ENCODE assay signal across 8 mouse cellular contexts in the genomic region with DNA sequence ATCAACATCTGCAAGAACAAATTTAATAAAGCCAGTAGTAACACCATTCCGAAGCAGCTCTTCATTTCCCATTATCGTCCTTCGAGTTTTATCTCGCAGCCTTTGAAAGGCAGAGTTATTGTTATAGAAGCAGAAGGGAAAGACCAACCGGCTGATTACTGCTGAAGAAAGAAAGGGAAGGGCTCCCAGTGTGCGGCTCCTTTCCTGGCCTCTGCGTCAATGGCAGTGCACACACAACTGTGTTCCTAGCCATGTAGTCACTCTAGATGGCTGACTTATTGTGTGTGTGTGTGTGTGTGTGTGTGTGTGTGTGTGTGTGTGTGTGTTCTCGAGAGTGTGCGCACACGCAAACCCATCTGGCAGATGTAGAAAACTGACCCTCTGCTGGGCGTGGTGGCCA. TPM values are rescaled to one million over a fixed set of nuclear protein-coding genes. Genes with fewer than 3 reads are reported as not detected.
DNase-seq lines count a peak whose midpoint lies in the region; ATAC-seq and TF ChIP-seq lines count a peak whose summit lies in the region.

No protein-coding gene starts in this region.

- no peak for TF ChIP-seq CTCF in gastrocnemius, adult 2 months (IDR thresholded peaks at IDR 0.05)

- H3K4me2 ChIP-seq in liver, embryonic 11.5 days, result peak overlapping the region; percentile 53
- peak overlapping the region; percentile 62 for H3K4me2 ChIP-seq in stomach, embryonic 16.5 days (ENCODE audit: low read depth, low read length)

- H3K4me3 ChIP-seq in gastrocnemius, adult 2 months, result peak overlapping the region; percentile 62
- H3K4me3 ChIP-seq in megakaryocyte, embryonic 14.5 days (replicated peaks), result peak overlapping the region; percentile 84
- peak overlapping the region; percentile 10; the same call in 1 of the 2 replicates for H3K4me3 ChIP-seq in liver, embryonic 11.5 days (ENCODE audit: low read depth, low read length)
- peak overlapping the region; percentile 36 for H3K4me3 ChIP-seq in stomach, embryonic 16.5 days (replicated peaks; ENCODE audit: low read length)

- H3K27ac ChIP-seq in gastrocnemius, adult 2 months, result peak overlapping the region; percentile 88
- peak overlapping the region; percentile 30; the same call in 1 of the 2 replicates for H3K27ac ChIP-seq in liver, embryonic 11.5 days (ENCODE audit: low read depth, low read length)
- H3K27ac ChIP-seq in stomach, embryonic 16.5 days (ENCODE audit: low read length), result peak overlapping the region; percentile 90

- peaks cover 23% of the 10 kb centered on the region for H3K4me1 ChIP-seq in megakaryocyte, embryonic 14.5 days
- H3K4me1 ChIP-seq in liver, embryonic 11.5 days (replicated peaks; ENCODE audit: control insufficient read depth, insufficient read depth, low read length), result peaks cover 10% of the 10 kb centered on the region
- H3K4me1 ChIP-seq in stomach, embryonic 16.5 days (ENCODE audit: control insufficient read depth, insufficient read depth, low read length), result peaks cover 33% of the 10 kb centered on the region

- no peaks in the 10 kb centered on the region for H3K9me3 ChIP-seq in megakaryocyte, embryonic 14.5 days
- H3K9me3 ChIP-seq in liver, embryonic 11.5 days (ENCODE audit: control insufficient read depth, low read length), result no peaks in the 10 kb centered on the region
- no peaks in the 10 kb centered on the region for H3K9me3 ChIP-seq in stomach, embryonic 16.5 days (replicated peaks; ENCODE audit: control insufficient read depth, low read length)

- ATAC-seq in megakaryocyte, adult 5-6 weeks (ENCODE audit: poor library complexity, severe bottlenecking), result no peak
- ATAC-seq in liver, embryonic 11.5 days (replicated peaks; ENCODE audit: low FRiP score), result no peak
- ATAC-seq in stomach, embryonic 16.5 days (ENCODE audit: insufficient read depth, low FRiP score), result 0 out of 2 replicates have a peak, but pooled peaks have one; percentile 8

- 41% methylated on average over 11 of the region's 11 CpGs for WGBS in liver, embryonic 11.5 days
- 34% methylated on average over 11 of the region's 11 CpGs for WGBS in stomach, embryonic 16.5 days

- intact Hi-C loops in gastrocnemius, adult 2 months (cut with DNase I), result loop anchor here (5.0 kb wide), 1 partner anchor 38 kb away; no protein-coding TSS in a partner anchor

- peaks cover 65% of the 10 kb centered on the region for H3K27me3 ChIP-seq in megakaryocyte, embryonic 14.5 days (replicated peaks)
- peaks cover 11% of the 10 kb centered on the region for H3K27me3 ChIP-seq in liver, embryonic 11.5 days (replicated peaks; ENCODE audit: control insufficient read depth, insufficient read depth, low read length)
- no peaks in the 10 kb centered on the region for H3K27me3 ChIP-seq in stomach, embryonic 16.5 days (ENCODE audit: control insufficient read depth, insufficient read depth, low read length)

- H3K9ac ChIP-seq in liver, embryonic 11.5 days (ENCODE audit: low read depth, low read length), result no peak overlapping the region
- H3K9ac ChIP-seq in stomach, embryonic 16.5 days (ENCODE audit: low read length), result peak overlapping the region; percentile 69

- no peak for DNase-seq in gastrocnemius, adult 2 months
- DNase-seq in gastrocnemius, adult 18-20 months (ENCODE audit: low spot score), result no peak
- DNase-seq in liver, embryonic 11.5 days (ENCODE audit: low spot score), result no peak
- no peak for DNase-seq in spleen, postnatal 4 days (ENCODE audit: low spot score in 2 of 2)
- DNase-seq in cerebellum, postnatal 25 days, result no peak

- no peaks in the 10 kb centered on the region for H3K36me3 ChIP-seq in megakaryocyte, embryonic 14.5 days (replicated peaks; ENCODE audit: low read length)
- no peaks in the 10 kb centered on the region for H3K36me3 ChIP-seq in liver, embryonic 11.5 days (ENCODE audit: control insufficient read depth, insufficient read depth, low read length)
- no peaks in the 10 kb centered on the region for H3K36me3 ChIP-seq in stomach, embryonic 16.5 days (ENCODE audit: control insufficient read depth, insufficient read depth, low read length)

RNA-seq across cellular contexts. Expression of a gene that starts 4.7 kb away (rescaled TPM):
- total RNA-seq in gastrocnemius, adult 2 months (2021), result under 1 TPM in 1 of 2 experiments, not detected in 1; 0.25 TPM
- under 1 TPM in 1 of 2 experiments, not detected in 1; 0.14 TPM for total RNA-seq in gastrocnemius, adult 18-20 months (2021)
- 0.91 TPM in 1 of 2 replicates, not detected in the other for polyA plus RNA-seq in megakaryocyte, embryonic 14.5 days (2012; ENCODE audit: insufficient read depth, low replicate concordance)
- total RNA-seq in megakaryocyte, adult 5-6 weeks (2015), result not detected in 2 replicates
- total RNA-seq in megakaryocyte, adult 5-6 weeks (2017), result not detected in 2 replicates
- polyA plus RNA-seq in liver, embryonic 11.5 days (2014; fragmentation: Nextera tagmentation; extraction: Ambion mirVana), result 0.93 and 1.3 TPM in 2 replicates
- polyA plus RNA-seq in stomach, embryonic 16.5 days (2015; fragmentation: Nextera tagmentation; extraction: Ambion mirVana), result 12.6 and 14.5 TPM in 2 replicates

RNA-seq across cellular contexts. Expression of a gene that starts 45.7 kb away (rescaled TPM):
- 1 to 10 TPM; 3.0 to 4.3 TPM for total RNA-seq in gastrocnemius, adult 2 months (2021)
- 1 to 10 TPM; 2.4 to 3.2 TPM for total RNA-seq in gastrocnemius, adult 18-20 months (2021)
- 6.3 and 8.8 TPM in 2 replicates for polyA plus RNA-seq in megakaryocyte, embryonic 14.5 days (2012; ENCODE audit: insufficient read depth, low replicate concordance)
- total RNA-seq in megakaryocyte, adult 5-6 weeks (2015), result 5.6 and 6.4 TPM in 2 replicates
- 4.4 and 5.4 TPM in 2 replicates for total RNA-seq in megakaryocyte, adult 5-6 weeks (2017)
- polyA plus RNA-seq in liver, embryonic 11.5 days (2014; fragmentation: Nextera tagmentation; extraction: Ambion mirVana), result 17.7 and 20.4 TPM in 2 replicates
- 29.8 and 31.1 TPM in 2 replicates for polyA plus RNA-seq in stomach, embryonic 16.5 days (2015; fragmentation: Nextera tagmentation; extraction: Ambion mirVana)

Comparison
In these comparisons a context has a peak if more than half of its experiments do, and no peak if none do; other contexts are left out.
1. H3K27ac ChIP-seq: peak in every context shown above with its lines; median percentile 90 in stomach, embryonic 16.5 days; 88 in gastrocnemius, adult 2 months; 30 in liver, embryonic 11.5 days.
2. H3K4me3 ChIP-seq: peak in every context shown above with its lines; median percentile 84 in megakaryocyte, embryonic 14.5 days; 62 in gastrocnemius, adult 2 months; 36 in stomach, embryonic 16.5 days; 10 in liver, embryonic 11.5 days.